ENCODE assay signal across 8 mouse cellular contexts in the genomic region with DNA sequence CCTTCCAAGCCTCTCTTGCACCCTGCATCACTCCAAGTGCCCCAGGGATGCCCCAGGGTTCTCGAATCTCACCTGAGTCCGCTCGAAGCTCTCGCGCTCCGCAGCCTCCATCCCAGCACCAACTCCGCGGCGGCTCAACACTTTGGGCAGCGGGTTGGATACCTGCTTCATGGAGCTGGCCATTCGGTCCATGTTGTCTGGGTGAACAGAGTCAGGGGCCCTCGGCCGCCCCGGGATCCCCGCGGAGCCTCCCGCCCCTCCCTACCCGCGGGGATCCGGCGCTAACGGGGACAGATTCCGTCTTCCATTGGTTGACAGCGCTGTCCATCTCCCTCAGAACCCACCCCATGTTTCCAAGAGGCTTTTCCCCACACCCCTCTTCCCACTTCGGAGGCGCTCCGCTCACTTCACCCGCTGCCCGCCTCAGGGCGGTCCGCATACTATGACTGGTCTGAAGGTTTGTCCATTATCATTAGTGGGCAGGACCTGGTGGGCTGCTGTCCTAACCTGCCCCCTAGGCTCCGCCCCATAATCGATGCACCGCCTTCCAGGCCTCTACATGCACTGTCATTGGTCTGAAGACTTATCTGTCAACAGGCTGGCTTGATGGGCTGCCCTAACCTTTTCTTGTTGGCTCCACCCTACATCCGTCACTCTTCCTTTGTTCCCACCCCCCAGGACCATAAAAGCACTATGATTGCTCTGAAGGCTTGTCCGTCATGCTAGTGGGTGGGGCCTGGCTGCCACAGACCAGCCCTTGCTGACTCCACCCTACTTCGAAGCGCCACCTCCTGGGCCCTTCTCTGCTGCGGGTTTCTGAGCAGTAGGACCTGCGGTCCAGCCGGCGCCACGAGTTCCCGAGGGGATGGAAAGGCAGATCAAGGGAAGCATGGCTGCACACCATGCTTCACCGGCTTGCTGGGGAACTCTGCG. TPM values are rescaled to one million over a fixed set of nuclear protein-coding genes. Genes with fewer than 3 reads are reported as not detected.
DNase-seq lines count a peak whose midpoint lies in the region; ATAC-seq and TF ChIP-seq lines count a peak whose summit lies in the region.

A gene (minus strand): TSS at position 256 of the 933 bp plus-strand sequence.

- H3K9me3 ChIP-seq in E14TG2a.4 (ENCODE audit: low read length), result no peaks in the 10 kb centered on the region
- H3K9me3 ChIP-seq in forebrain, embryonic 13.5 days (replicated peaks), result no peaks in the 10 kb centered on the region
- H3K9me3 ChIP-seq in liver, postnatal 0 days (ENCODE audit: low read length), result no peaks in the 10 kb centered on the region
- H3K9me3 ChIP-seq in neural tube, embryonic 14.5 days (ENCODE audit: control insufficient read depth, low read length), result no peaks in the 10 kb centered on the region

- ATAC-seq in cerebellum, adult (ENCODE audit: insufficient number of reproducible peaks, low FRiP score, low TSS enrichment), result peak; percentile 98
- peak; percentile 99 for ATAC-seq in forebrain, embryonic 13.5 days
- peak; percentile 99 for ATAC-seq in liver, postnatal 0 days
- ATAC-seq in neural tube, embryonic 14.5 days (ENCODE audit: low read depth), result peak; percentile 99

- under 1% methylated on average over 46 of the region's 46 CpGs for WGBS in forebrain, embryonic 13.5 days
- WGBS in large intestine, adult 2 months, result 2% methylated on average over 46 of the region's 46 CpGs
- WGBS in liver, postnatal 0 days (ENCODE audit: insufficient replicate concordance), result 2% methylated on average over 46 of the region's 46 CpGs
- WGBS in neural tube, embryonic 14.5 days, result under 1% methylated on average over 46 of the region's 46 CpGs

- DNase-seq in heart, postnatal 10 days, result peak; percentile 100
- DNase-seq in large intestine, adult 2 months (ENCODE audit: low read depth, low spot score), result peak; percentile 75
- peak; percentile 92 for DNase-seq in liver, postnatal 0 days
- peak; percentile 96 for DNase-seq in testis, postnatal 10 days (ENCODE audit: low spot score)

- H3K27me3 ChIP-seq in E14TG2a.4 (ENCODE audit: insufficient read depth, low read length), result peaks cover 55% of the 10 kb centered on the region
- no peaks in the 10 kb centered on the region for H3K27me3 ChIP-seq in forebrain, embryonic 13.5 days
- peaks cover 8% of the 10 kb centered on the region for H3K27me3 ChIP-seq in liver, postnatal 0 days (ENCODE audit: insufficient read depth, low read length)
- no peaks in the 10 kb centered on the region for H3K27me3 ChIP-seq in neural tube, embryonic 14.5 days (ENCODE audit: control insufficient read depth, insufficient read depth, low read length)

- intact Hi-C loops in heart, postnatal 10 days (cut with DNase I), result loop anchor here (5.0 kb wide), 1 partner anchor 143 kb away; no protein-coding TSS in a partner anchor

- H3K4me3 ChIP-seq in E14TG2a.4 (replicated peaks; ENCODE audit: low read length), result peak within 1 kb of the TSS; percentile 94
- H3K4me3 ChIP-seq in forebrain, embryonic 13.5 days, result peak within 1 kb of the TSS; percentile 65
- H3K4me3 ChIP-seq in liver, postnatal 0 days (ENCODE audit: low read depth, low read length), result peak within 1 kb of the TSS; percentile 63
- peak within 1 kb of the TSS; percentile 78 for H3K4me3 ChIP-seq in neural tube, embryonic 14.5 days (ENCODE audit: low read depth, low read length)

- TF ChIP-seq EP300 in liver, postnatal 0 days (IDR thresholded peaks at IDR 0.05; ENCODE audit: low read depth), result no peak

- peak within 1 kb of the TSS; percentile 95 for H3K4me2 ChIP-seq in forebrain, embryonic 13.5 days
- H3K4me2 ChIP-seq in liver, postnatal 0 days (ENCODE audit: low read depth, low read length), result peak within 1 kb of the TSS; percentile 76
- peak within 1 kb of the TSS; percentile 91 for H3K4me2 ChIP-seq in neural tube, embryonic 14.5 days (ENCODE audit: low read depth, low read length)

- H3K27ac ChIP-seq in forebrain, embryonic 13.5 days, result peak within 1 kb of the TSS; percentile 59
- no peak within 1 kb of the TSS for H3K27ac ChIP-seq in liver, postnatal 0 days (ENCODE audit: low read depth)
- peak within 1 kb of the TSS; percentile 64 for H3K27ac ChIP-seq in neural tube, embryonic 14.5 days (ENCODE audit: low read depth, low read length)

- peaks cover 21% of the 10 kb centered on the region for H3K4me1 ChIP-seq in E14TG2a.4 (replicated peaks; ENCODE audit: low read depth, low read length)
- H3K4me1 ChIP-seq in forebrain, embryonic 13.5 days, result peaks cover 11% of the 10 kb centered on the region
- H3K4me1 ChIP-seq in liver, postnatal 0 days (ENCODE audit: insufficient read depth), result peaks cover 13% of the 10 kb centered on the region
- H3K4me1 ChIP-seq in neural tube, embryonic 14.5 days (ENCODE audit: control insufficient read depth, insufficient read depth, low read length), result peaks cover 8% of the 10 kb centered on the region; the same call in 1 of the 2 replicates

- no peak for TF ChIP-seq CTCF in E14TG2a.4 (conservative IDR thresholded peaks at IDR 0.05; ENCODE audit: low read length)
- peak; percentile 68 for TF ChIP-seq CTCF in liver, postnatal 0 days (IDR thresholded peaks at IDR 0.05; ENCODE audit: low read depth)

- no peaks in the 10 kb centered on the region for H3K36me3 ChIP-seq in E14TG2a.4 (ENCODE audit: insufficient read depth, low read length)
- no peaks in the 10 kb centered on the region for H3K36me3 ChIP-seq in forebrain, embryonic 13.5 days (ENCODE audit: poor library complexity, severe bottlenecking)
- no peaks in the 10 kb centered on the region for H3K36me3 ChIP-seq in liver, postnatal 0 days (replicated peaks; ENCODE audit: insufficient read depth, low read length)
- no peaks in the 10 kb centered on the region for H3K36me3 ChIP-seq in neural tube, embryonic 14.5 days (ENCODE audit: control insufficient read depth, insufficient read depth, low read length)

- peak within 1 kb of the TSS; percentile 77 for H3K9ac ChIP-seq in forebrain, embryonic 13.5 days
- H3K9ac ChIP-seq in liver, postnatal 0 days (replicated peaks), result peak within 1 kb of the TSS; percentile 10; the same call in 1 of the 2 replicates
- peak within 1 kb of the TSS; percentile 73 for H3K9ac ChIP-seq in neural tube, embryonic 14.5 days (replicated peaks; ENCODE audit: low read depth, low read length)

RNA-seq across cellular contexts. Expression of the gene that starts here (rescaled TPM):
- polyA plus RNA-seq in forebrain, embryonic 13.5 days (2015; fragmentation: Nextera tagmentation; extraction: Ambion mirVana), result 32.3 and 38.1 TPM in 2 replicates
- total RNA-seq in heart, postnatal 10 days (2021), result 10 to 100 TPM; 43.3 to 51.8 TPM
- 4.1 and 7.6 TPM in 2 replicates for polyA plus RNA-seq in large intestine, adult 2 months (2012; rRNA removed)
- 2.4 and 2.7 TPM in 2 replicates for polyA plus RNA-seq in liver, postnatal 0 days (2015; fragmentation: Nextera tagmentation; extraction: Ambion mirVana)
- polyA plus RNA-seq in neural tube, embryonic 14.5 days (2014; fragmentation: Nextera tagmentation; extraction: Ambion mirVana), result 49.0 and 52.4 TPM in 2 replicates

Comparison
In these comparisons a context has a peak if more than half of its experiments do, and no peak if none do; other contexts are left out.
1. H3K9ac ChIP-seq: peak in every context shown above with its lines; median percentile 77 in forebrain, embryonic 13.5 days; 73 in neural tube, embryonic 14.5 days; 10 in liver, postnatal 0 days.